Mouse (Mus musculus) forebrain, embryonic 13.5 days (tissue): ENCODE results near the gene Olfr1294. TPM values are rescaled to one million over a fixed set of nuclear protein-coding genes. Genes with fewer than 3 reads are reported as not detected.

ENCODE experiments used
- ATAC-seq: fragments of 200-750 bp; cut with Nextera tagmentation; 2 replicates; pipeline ENCODE4 v1.8.0; 2017
- H3K27ac ChIP-seq: fragments of 300-500 bp; sonication (generic); 2 replicates; pipeline ENCODE4 v1.5.1; 2015; ENCODE audit warnings: inconsistent platforms, mild to moderate bottlenecking, moderate library complexity
- H3K27me3 ChIP-seq: fragments of 300-500 bp; sonication (generic); 2 replicates; pipeline ENCODE4 v1.6.1; 2015; ENCODE audit warnings: mild to moderate bottlenecking, inconsistent platforms
- H3K36me3 ChIP-seq: fragments of 300-500 bp; sonication (generic); 2 replicates; pipeline ENCODE4 v1.6.1; 2015; ENCODE audit warnings: mild to moderate bottlenecking, inconsistent platforms; ENCODE audit not compliant: poor library complexity, severe bottlenecking
- H3K4me1 ChIP-seq: fragments of 300-500 bp; sonication (generic); 2 replicates; pipeline ENCODE4 v1.6.1; 2015; ENCODE audit warnings: inconsistent platforms
- H3K4me2 ChIP-seq: fragments of 300-500 bp; sonication (generic); 2 replicates; pipeline ENCODE4 v1.6.1; 2015; ENCODE audit warnings: inconsistent platforms, mild to moderate bottlenecking, moderate library complexity
- H3K4me3 ChIP-seq: fragments of 300-500 bp; sonication (generic); 2 replicates; pipeline ENCODE4 v1.5.1; 2015; ENCODE audit warnings: mild to moderate bottlenecking, inconsistent platforms
- H3K9ac ChIP-seq: fragments of 300-500 bp; sonication (generic); 2 replicates; pipeline ENCODE4 v1.6.1; 2015; ENCODE audit warnings: mild to moderate bottlenecking, inconsistent platforms
- H3K9me3 ChIP-seq: fragments of 300-500 bp; sonication (generic); replicated peaks from 2 replicates; pipeline ENCODE4 v1.6.1; 2016; ENCODE audit warnings: inconsistent platforms
- WGBS: fragments of 180-500 bp; shearing (Covaris S2); methylation state at CpG from one replicate; pipeline ENCODE4 v1.1.7; 2015; 5-methylcytosine and 5-hydroxymethylcytosine counted together
- polyA plus RNA-seq: library from polyadenylated mRNA; unstranded; fragments of >200 nt; fragmentation: Nextera tagmentation; extraction: Ambion mirVana; gene quantifications from 2 replicates; pipeline ENCODE4 v1.2.1, GENCODE M21; 2015

Gene Olfr1294
- polyA plus RNA-seq = not detected in 2 replicates

DNA sequence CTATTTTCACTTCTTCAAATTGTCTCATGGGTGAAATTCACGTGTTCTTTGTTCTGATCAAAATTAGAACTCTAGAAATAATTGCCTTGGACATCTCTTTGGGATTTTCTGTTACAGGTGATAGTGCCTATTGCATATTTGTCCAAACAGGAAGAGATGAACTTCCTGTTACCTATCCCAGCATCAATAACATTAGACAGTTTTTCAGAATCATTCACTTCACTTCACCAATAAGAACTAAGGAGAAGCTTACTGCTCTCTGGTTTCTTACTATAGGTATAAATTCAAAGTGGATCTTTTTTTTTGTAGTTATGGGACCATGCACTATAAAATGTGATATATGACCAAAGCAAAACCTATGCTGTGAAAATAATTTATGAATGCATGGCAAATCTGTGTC lies at the start of gene Olfr1294:
Gene Olfr1294, minus strand, starts transcription at position 101 of the 400 bp plus-strand sequence.
- Histone ChIP-seq H3K27ac (no peak within 1 kb of the TSS), H3K4me1 (no peaks in the 10 kb centered on the region), H3K4me2 (no peak within 1 kb of the TSS), H3K27me3 (no peaks in the 10 kb centered on the region), H3K9ac (no peak within 1 kb of the TSS), H3K9me3 (no peaks in the 10 kb centered on the region), H3K36me3 (no peaks in the 10 kb centered on the region), H3K4me3 (no peak within 1 kb of the TSS)
- WGBS = 65% methylated on average over 1 of the region's 1 CpGs
- no peak for ATAC-seq

DNA sequence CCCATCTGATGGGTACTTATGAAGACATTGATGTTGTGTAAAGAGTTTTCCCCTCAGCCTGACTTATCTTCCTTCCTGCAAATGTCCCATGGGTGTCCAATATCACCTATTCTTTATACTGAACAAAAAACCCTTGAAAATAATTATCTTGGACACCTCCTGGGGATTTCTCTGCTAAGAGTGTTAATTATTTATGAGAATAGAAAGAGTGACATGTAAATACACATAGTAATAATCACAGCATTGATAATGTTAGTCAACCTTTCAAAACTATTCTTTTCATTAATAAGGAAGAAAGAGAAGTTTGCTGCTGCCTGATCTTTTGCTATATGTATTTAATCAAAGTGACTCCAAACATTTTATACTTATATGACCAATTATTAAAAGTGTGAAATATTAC lies 29.5 kb upstream of the Olfr1294 start, which contains the start of gene Olfr1295:
Gene Olfr1295, minus strand, starts transcription at position 101 of the 400 bp plus-strand sequence.
- Histone ChIP-seq H3K4me1 (no peaks in the 10 kb centered on the region), H3K27me3 (no peaks in the 10 kb centered on the region), H3K9ac (no peak within 1 kb of the TSS), H3K27ac (no peak within 1 kb of the TSS), H3K4me2 (no peak within 1 kb of the TSS), H3K9me3 (no peaks in the 10 kb centered on the region), H3K36me3 (no peaks in the 10 kb centered on the region), H3K4me3 (no peak within 1 kb of the TSS)
- ATAC-seq = no peak

DNA sequence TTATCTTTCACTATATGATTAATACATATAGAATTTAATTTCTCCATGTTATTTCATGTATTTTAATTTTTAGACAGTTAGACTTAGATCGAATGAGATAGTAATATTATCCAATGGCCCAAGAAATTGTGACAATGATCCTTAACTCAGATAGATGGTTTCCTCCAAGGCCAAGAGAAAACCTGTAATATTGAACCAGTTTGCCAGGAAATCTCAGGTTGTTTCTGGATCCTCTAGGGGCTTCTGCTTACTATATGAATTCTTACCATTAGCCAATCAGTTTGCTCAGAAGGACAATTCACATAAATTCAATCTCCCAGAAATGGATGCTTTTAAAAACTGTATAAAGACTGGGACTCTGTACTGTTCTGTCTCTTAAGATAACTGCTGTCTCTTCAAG lies 15.2 kb downstream of the Olfr1294 start, which contains the start of gene Olfr1293-ps:
Gene Olfr1293-ps, plus strand, starts transcription at position 301 of the 400 bp plus-strand sequence.
- H3K4me3 ChIP-seq = no peak within 1 kb of the TSS
- no peak within 1 kb of the TSS for H3K9ac ChIP-seq
- no peak within 1 kb of the TSS for H3K27ac ChIP-seq
- no peaks in the 10 kb centered on the region for H3K36me3 ChIP-seq
- H3K4me2 ChIP-seq = no peak within 1 kb of the TSS
- ATAC-seq = no peak
- no peaks in the 10 kb centered on the region for H3K4me1 ChIP-seq
- 98% methylated on average over 1 of the region's 1 CpGs for whole genome bisulfite sequencing
- H3K9me3 ChIP-seq = 0 out of 2 replicates have a peak, but pooled peaks cover under 1% of the 10 kb centered on the region
- no peaks in the 10 kb centered on the region for H3K27me3 ChIP-seq

- Histone ChIP-seq H3K4me2 (no peak overlapping the region), H3K27ac (no peak overlapping the region), H3K36me3 (no peaks in the 10 kb centered on the region), H3K9me3 (peaks cover 5% of the 10 kb centered on the region; the same call in 1 of the 2 replicates), H3K27me3 (no peaks in the 10 kb centered on the region), H3K4me3 (no peak overlapping the region), H3K9ac (no peak overlapping the region), H3K4me1 (no peaks in the 10 kb centered on the region)
- no peak for ATAC-seq
- WGBS = 92% methylated on average over 10 of the region's 10 CpGs
These were observed 22.6 kb downstream of the Olfr1294 start for GRCm38 (mm10) chr2:111517451-111517850.

- Histone ChIP-seq H3K9ac (no peak within 1 kb of the TSS), H3K27me3 (no peaks in the 10 kb centered on the region), H3K9me3 (no peaks in the 10 kb centered on the region), H3K4me3 (no peak within 1 kb of the TSS), H3K27ac (no peak within 1 kb of the TSS), H3K4me2 (no peak within 1 kb of the TSS), H3K36me3 (no peaks in the 10 kb centered on the region), H3K4me1 (no peaks in the 10 kb centered on the region)
- no peak for ATAC-seq
- WGBS = 91% methylated on average over 3 of the region's 3 CpGs
These were observed 43.2 kb downstream of the Olfr1294 start, which contains the start of gene Olfr1291-ps1 for GRCm38 (mm10) chr2:111496880-111497279. TSS of gene Olfr1291-ps1 (plus strand) at chr2:111497180.

DNA sequence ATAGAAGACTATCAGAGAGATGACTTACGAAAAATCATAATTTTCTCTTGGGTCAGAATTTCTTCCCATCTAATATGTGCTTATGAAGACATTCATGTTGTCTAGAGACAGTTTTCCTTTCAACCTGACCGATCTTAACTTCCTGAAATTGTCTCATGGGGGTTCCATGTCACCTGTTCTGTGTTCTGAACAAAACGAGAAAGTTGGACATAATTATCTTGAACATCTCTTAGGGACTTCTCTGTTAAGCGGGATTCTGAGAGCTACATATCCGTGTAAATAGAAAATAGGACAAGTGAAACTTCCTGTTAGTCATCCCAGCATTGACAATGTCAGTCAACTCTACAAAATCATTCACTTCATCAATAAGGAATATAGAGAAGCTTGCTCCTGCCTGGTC lies 46.4 kb downstream of the Olfr1294 start, which contains the start of gene Olfr1290:
Gene Olfr1290, minus strand, starts transcription at position 101 of the 400 bp plus-strand sequence.
- H3K4me2 ChIP-seq = no peak within 1 kb of the TSS
- no peak for ATAC-seq
- H3K4me1 ChIP-seq = no peaks in the 10 kb centered on the region
- no peaks in the 10 kb centered on the region for H3K9me3 ChIP-seq
- 84% methylated on average over 5 of the region's 5 CpGs for WGBS
- no peak within 1 kb of the TSS for H3K4me3 ChIP-seq
- no peaks in the 10 kb centered on the region for H3K27me3 ChIP-seq
- H3K36me3 ChIP-seq = no peaks in the 10 kb centered on the region
- no peak within 1 kb of the TSS for H3K9ac ChIP-seq
- no peak within 1 kb of the TSS for H3K27ac ChIP-seq

Other genes with a start within 250 kb of the Olfr1294 start
- not detected in 2 replicates for gene Olfr1279, start 239.7 kb downstream of the Olfr1294 start, polyA plus RNA-seq
- gene Olfr1280, start 226.3 kb downstream of the Olfr1294 start, polyA plus RNA-seq = not detected in 2 replicates
- gene Olfr1281, start 213.8 kb downstream of the Olfr1294 start, polyA plus RNA-seq = not detected in 2 replicates
- not detected in 2 replicates for gene Olfr1282, start 204.2 kb downstream of the Olfr1294 start, polyA plus RNA-seq
- gene Olfr1283, start 173.5 kb downstream of the Olfr1294 start, polyA plus RNA-seq = not detected in 2 replicates
- not detected in 2 replicates for gene Olfr1284, start 164.8 kb downstream of the Olfr1294 start, polyA plus RNA-seq
- gene Olfr1286, start 117.2 kb downstream of the Olfr1294 start, polyA plus RNA-seq = not detected in 2 replicates
- not detected in 2 replicates for gene Olfr1287, start 91.1 kb downstream of the Olfr1294 start, polyA plus RNA-seq
- gene Olfr1288, start 66.2 kb downstream of the Olfr1294 start, polyA plus RNA-seq = not detected in 2 replicates
- gene Olfr1289, start 59.5 kb downstream of the Olfr1294 start, polyA plus RNA-seq = not detected in 2 replicates
- gene Olfr1290, start 46.5 kb downstream of the Olfr1294 start, polyA plus RNA-seq = not detected in 2 replicates
- not detected in 2 replicates for gene Olfr1291-ps1, start 43.1 kb downstream of the Olfr1294 start, polyA plus RNA-seq
- gene Olfr1293-ps, start 15.1 kb downstream of the Olfr1294 start, polyA plus RNA-seq = not detected in 2 replicates
- gene Olfr1295, start 29.4 kb upstream of the Olfr1294 start, polyA plus RNA-seq = not detected in 2 replicates
- not detected in 2 replicates for gene Olfr1297, start 86.2 kb upstream of the Olfr1294 start, polyA plus RNA-seq
- not detected in 2 replicates for gene Olfr1298, start 108.9 kb upstream of the Olfr1294 start, polyA plus RNA-seq
- gene Olfr1299, start 121.1 kb upstream of the Olfr1294 start, polyA plus RNA-seq = not detected in 2 replicates
- not detected in 2 replicates for gene Olfr1301, start 210.7 kb upstream of the Olfr1294 start, polyA plus RNA-seq
- gene Olfr1302, start 237.1 kb upstream of the Olfr1294 start, polyA plus RNA-seq = not detected in 2 replicates